ENCODE assay signal across 12 mouse cellular contexts in genomic region chr13:59535746-59536145, GRCm38 (mm10).
"Had no signal": no experiment of that assay in that cellular context is flagged by ENCODE, and none has a peak within 500 bp of the region (broad histone marks: within the 10 kb centered on the region; RNA-seq: fewer than 3 reads in every experiment).

No protein-coding gene starts in this region.

- H3K9ac ChIP-seq: liver, embryonic 13.5 days; liver, postnatal 0 days; lung, embryonic 15.5 days; midbrain, embryonic 12.5 days had no signal

- H3K27ac ChIP-seq: left cerebral cortex, adult 2 months; limb, embryonic 10.5 days; liver, embryonic 13.5 days; lung, embryonic 15.5 days; midbrain, embryonic 12.5 days; stomach, postnatal 0 days had no signal

- H3K4me1 ChIP-seq: limb, embryonic 10.5 days; liver, embryonic 13.5 days; lung, embryonic 15.5 days; midbrain, embryonic 12.5 days had no signal

- DNase-seq: kidney, postnatal 10 days; liver, embryonic 13.5 days; liver, postnatal 0 days; lung, postnatal 14 days; right cerebral cortex, adult 18-20 months; right cerebral cortex, postnatal 25 days; thymus, postnatal 4 days had no signal

- H3K9me3 ChIP-seq: limb, embryonic 10.5 days; liver, embryonic 13.5 days; lung, embryonic 15.5 days; midbrain, embryonic 12.5 days had no signal

- ATAC-seq: liver, postnatal 0 days had no signal

- H3K4me2 ChIP-seq: liver, embryonic 13.5 days; lung, embryonic 15.5 days; midbrain, embryonic 12.5 days had no signal

- H3K27me3 ChIP-seq: liver, embryonic 13.5 days; lung, embryonic 15.5 days; midbrain, embryonic 12.5 days had no signal

- H3K4me3 ChIP-seq: left cerebral cortex, adult 2 months; limb, embryonic 10.5 days; liver, embryonic 13.5 days; lung, embryonic 15.5 days; midbrain, embryonic 12.5 days had no signal
